Mouse (Mus musculus): ENCODE measurements around the gene Gm26897. TPM values are rescaled to one million over a fixed set of nuclear protein-coding genes. Genes with fewer than 3 reads are reported as not detected.

Gene Gm26897
- not detected in 2 replicates for polyA plus RNA-seq (2016; fragmentation: Nextera tagmentation; extraction: Ambion mirVana)

DNA sequence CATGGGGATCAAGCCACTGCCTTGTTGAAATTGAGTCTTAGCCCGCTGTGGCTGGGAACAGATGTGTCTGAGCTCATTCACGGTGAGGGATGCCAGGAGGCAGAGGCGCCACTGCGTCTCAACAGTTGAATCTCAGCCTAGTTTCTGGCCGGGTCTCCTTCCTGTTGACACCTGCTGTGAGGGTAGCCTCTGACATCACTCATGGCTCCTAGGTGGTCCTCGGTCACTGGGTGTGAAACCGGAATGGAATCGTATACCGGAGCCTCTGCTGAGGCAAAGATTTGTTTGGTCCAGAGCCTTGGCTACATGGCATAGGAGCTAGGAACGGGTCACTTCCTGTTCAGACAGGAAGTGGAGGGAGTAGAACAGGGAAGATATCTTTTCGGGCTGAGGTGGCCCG lies at the start of gene Gm26897:
Gm26897 (plus strand) TSS at position 74 of the 400 bp plus-strand sequence.
- no peak for DNase-seq (ENCODE audit: low spot score)
- Histone ChIP-seq H3K27me3 (ENCODE audit: low read depth, poor library complexity, severe bottlenecking) (peaks cover 78% of the 10 kb centered on the region), H3K36me3 (peaks cover 11% of the 10 kb centered on the region), H3K9me3 (replicated peaks) (peaks cover 2% of the 10 kb centered on the region), H3K4me3 (no peak within 1 kb of the TSS), H3K27ac (replicated peaks) (no peak within 1 kb of the TSS), H3K4me1 (peaks cover 12% of the 10 kb centered on the region)
- 88% methylated on average over 12 of the region's 12 CpGs for WGBS

- H3K36me3 ChIP-seq, result no peaks in the 10 kb centered on the region
- DNase-seq (ENCODE audit: low spot score), result no peak
- H3K27ac ChIP-seq (replicated peaks), result no peak overlapping the region; the same call in 1 of the 2 replicates
- 87% methylated on average over 5 of the region's 5 CpGs for WGBS
- no peaks in the 10 kb centered on the region for H3K9me3 ChIP-seq (replicated peaks)
- 0 out of 2 replicates have a peak, but pooled peaks cover 4% of the 10 kb centered on the region for H3K27me3 ChIP-seq (ENCODE audit: low read depth, poor library complexity, severe bottlenecking)
- no peak overlapping the region for H3K4me3 ChIP-seq
- peaks cover 12% of the 10 kb centered on the region for H3K4me1 ChIP-seq
Measured at GRCm38 (mm10) chr5:111687370-111687769, 46.4 kb upstream of the Gm26897 start.

DNA sequence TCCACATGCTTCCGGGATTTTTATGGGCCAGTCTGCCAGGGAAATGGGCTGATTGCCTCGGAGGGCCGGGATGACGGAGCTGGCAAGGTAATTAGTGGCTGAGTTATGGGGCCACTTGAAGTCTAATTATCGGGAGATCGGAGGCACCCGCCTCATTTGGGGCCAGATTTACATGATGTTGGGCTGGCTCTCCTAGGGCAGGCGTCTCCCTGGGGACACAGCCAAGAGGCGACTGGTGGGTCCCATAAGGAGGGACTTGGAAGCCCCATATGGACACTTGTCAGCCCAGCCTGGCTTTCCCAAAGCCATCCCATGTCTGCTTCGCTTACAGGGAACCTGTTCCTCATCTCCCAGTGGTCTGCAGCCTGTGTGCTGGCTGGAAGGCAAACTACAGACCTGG lies 45.1 kb upstream of the Gm26897 start:
- Histone ChIP-seq H3K36me3 (no peaks in the 10 kb centered on the region), H3K4me3 (no peak overlapping the region), H3K9me3 (replicated peaks) (no peaks in the 10 kb centered on the region), H3K27me3 (ENCODE audit: low read depth, poor library complexity, severe bottlenecking) (no peaks in the 10 kb centered on the region), H3K4me1 (peaks cover 13% of the 10 kb centered on the region), H3K27ac (replicated peaks) (0 out of 2 replicates have a peak overlapping the region, but pooled peaks have one; percentile 15)
- DNase-seq (ENCODE audit: low spot score), result no peak
- 85% methylated on average over 10 of the region's 10 CpGs for WGBS

DNA sequence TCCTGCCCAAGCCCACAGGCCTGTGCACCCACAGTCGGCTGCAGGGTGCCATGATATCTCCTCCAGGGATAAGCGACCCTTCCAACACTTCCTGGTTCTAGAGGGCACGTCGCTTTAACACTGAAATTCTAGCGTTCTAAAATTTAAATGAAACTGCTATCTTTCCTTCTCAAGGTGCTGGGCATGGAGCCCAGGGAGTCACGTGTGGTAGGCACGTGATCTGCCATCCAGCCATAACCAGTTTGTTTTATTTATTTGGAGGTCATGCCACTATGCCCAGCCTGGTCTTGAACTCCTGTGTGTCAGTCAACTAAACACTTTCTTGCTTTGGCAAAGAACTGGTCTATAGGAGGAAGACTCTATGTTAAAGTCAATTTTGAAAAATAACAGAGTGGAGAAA lies 35.7 kb upstream of the Gm26897 start:
- H3K4me3 ChIP-seq, result no peak overlapping the region
- peaks cover 55% of the 10 kb centered on the region for H3K4me1 ChIP-seq
- peaks cover 35% of the 10 kb centered on the region for H3K27me3 ChIP-seq (ENCODE audit: low read depth, poor library complexity, severe bottlenecking)
- no peak overlapping the region for H3K27ac ChIP-seq (replicated peaks)
- no peaks in the 10 kb centered on the region for H3K9me3 ChIP-seq (replicated peaks)
- no peaks in the 10 kb centered on the region for H3K36me3 ChIP-seq
- DNase-seq (ENCODE audit: low spot score), result no peak
- 88% methylated on average over 7 of the region's 7 CpGs for WGBS

DNA sequence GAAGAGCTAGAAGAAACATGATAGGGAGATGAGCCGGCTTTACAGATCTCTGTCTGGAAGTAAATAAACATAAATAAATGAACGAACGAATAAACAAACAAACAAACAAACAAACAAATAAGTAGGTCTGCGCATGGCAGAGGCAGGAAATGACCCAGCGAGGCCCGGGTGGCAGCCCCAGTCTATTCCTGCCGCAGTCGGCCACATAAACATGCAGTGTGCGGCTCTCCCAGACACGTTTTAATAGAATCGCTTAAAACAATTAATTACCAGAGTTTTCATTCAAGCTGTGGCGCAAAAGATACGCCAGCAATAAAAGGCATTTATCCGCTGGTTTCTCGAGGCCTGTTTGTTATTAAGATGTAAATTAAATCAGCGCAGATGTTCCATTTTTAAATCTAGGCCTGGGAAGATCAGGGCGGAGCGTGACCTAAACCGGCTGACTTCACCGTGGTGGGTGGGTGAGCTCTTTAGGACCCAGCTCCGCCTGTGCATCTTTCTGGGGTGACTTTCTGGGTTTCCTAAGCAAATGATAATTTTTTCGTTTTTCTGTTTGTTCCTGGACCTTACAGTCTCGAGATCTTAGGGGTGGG lies 33.9 kb upstream of the Gm26897 start:
- peaks cover 32% of the 10 kb centered on the region for H3K27me3 ChIP-seq (ENCODE audit: low read depth, poor library complexity, severe bottlenecking)
- peak overlapping the region; percentile 47; the same call in 1 of the 2 replicates for H3K27ac ChIP-seq (replicated peaks)
- no peak overlapping the region for H3K4me3 ChIP-seq
- H3K9me3 ChIP-seq (replicated peaks), result no peaks in the 10 kb centered on the region
- no peak for DNase-seq (ENCODE audit: low spot score)
- peaks cover 50% of the 10 kb centered on the region for H3K4me1 ChIP-seq
- H3K36me3 ChIP-seq, result no peaks in the 10 kb centered on the region
- WGBS, result 76% methylated on average over 23 of the region's 23 CpGs

DNA sequence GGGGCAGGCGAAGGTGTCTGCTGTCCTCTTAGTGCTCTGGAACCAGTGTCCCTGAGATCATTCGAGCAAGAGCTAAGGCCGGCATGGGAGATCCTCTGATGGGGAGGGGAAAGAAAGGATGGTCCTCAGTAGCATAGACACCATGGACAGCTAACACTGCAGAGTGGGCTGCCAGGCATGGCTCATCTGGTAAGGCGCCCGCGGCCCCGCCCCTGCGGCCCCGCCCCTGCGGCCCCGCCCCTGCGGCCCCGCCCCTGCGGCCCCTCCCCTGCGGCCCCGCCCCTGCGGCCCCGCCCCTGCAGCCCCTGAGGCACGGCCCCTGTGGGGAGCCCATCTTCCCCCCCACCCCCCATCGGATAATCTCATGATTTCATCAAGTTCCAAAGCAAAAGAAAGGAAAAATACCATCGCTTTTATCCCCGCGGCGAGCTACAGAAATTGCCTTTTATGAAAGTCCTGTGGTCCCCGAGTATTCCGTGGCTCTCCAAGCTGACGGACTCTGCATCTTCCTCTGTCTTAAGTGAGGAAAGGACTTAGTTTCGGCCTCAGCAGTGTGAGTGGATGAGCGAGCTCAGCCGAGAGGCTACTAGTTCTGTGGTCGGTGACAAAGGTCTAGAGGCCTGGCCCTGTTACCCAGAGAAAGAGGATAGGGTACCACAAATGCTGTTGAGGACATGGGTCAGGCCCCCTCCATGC lies 31.9 kb upstream of the Gm26897 start:
- peak overlapping the region; percentile 49 for H3K4me3 ChIP-seq
- peaks cover 38% of the 10 kb centered on the region for H3K27me3 ChIP-seq (ENCODE audit: low read depth, poor library complexity, severe bottlenecking)
- H3K27ac ChIP-seq (replicated peaks), result peak overlapping the region; percentile 70
- H3K4me1 ChIP-seq, result peaks cover 49% of the 10 kb centered on the region
- H3K9me3 ChIP-seq (replicated peaks), result no peaks in the 10 kb centered on the region
- DNase-seq (ENCODE audit: low spot score), result peak; percentile 51
- H3K36me3 ChIP-seq, result no peaks in the 10 kb centered on the region
- 5% methylated on average over 23 of the region's 31 CpGs for WGBS

DNA sequence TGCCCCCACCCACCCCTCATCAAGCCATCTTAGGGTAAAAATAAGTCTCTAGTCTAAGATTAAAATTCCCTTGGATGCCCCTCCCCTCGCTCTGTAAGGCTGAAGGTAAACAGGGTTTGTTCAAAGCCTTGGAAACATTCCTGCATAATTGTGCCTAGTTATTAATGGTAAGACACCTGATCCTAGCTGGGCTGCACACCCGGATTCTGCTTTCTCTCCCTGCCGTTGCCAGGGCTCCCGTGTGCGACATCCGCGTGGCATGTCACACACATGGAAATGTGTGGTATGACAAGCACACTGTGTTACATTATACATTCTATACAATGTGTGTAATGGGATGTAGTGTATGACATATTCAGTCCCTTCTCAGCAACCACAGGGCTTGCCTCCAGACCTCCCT lies 30.1 kb upstream of the Gm26897 start:
- no peak overlapping the region for H3K27ac ChIP-seq (replicated peaks)
- peaks cover 55% of the 10 kb centered on the region for H3K4me1 ChIP-seq
- WGBS, result 88% methylated on average over 7 of the region's 7 CpGs
- no peaks in the 10 kb centered on the region for H3K9me3 ChIP-seq (replicated peaks)
- no peak for DNase-seq (ENCODE audit: low spot score)
- H3K27me3 ChIP-seq (ENCODE audit: low read depth, poor library complexity, severe bottlenecking), result peaks cover 49% of the 10 kb centered on the region
- no peak overlapping the region for H3K4me3 ChIP-seq
- no peaks in the 10 kb centered on the region for H3K36me3 ChIP-seq

- H3K4me3 ChIP-seq, result no peak overlapping the region
- no peak overlapping the region for H3K27ac ChIP-seq (replicated peaks)
- DNase-seq (ENCODE audit: low spot score), result no peak
- H3K27me3 ChIP-seq (ENCODE audit: low read depth, poor library complexity, severe bottlenecking), result peaks cover 50% of the 10 kb centered on the region
- peaks cover 59% of the 10 kb centered on the region for H3K4me1 ChIP-seq
- no peaks in the 10 kb centered on the region for H3K9me3 ChIP-seq (replicated peaks)
- H3K36me3 ChIP-seq, result no peaks in the 10 kb centered on the region
- WGBS, result 91% methylated on average over 11 of the region's 11 CpGs
Measured at GRCm38 (mm10) chr5:111704326-111704725, 29.4 kb upstream of the Gm26897 start.

GRCm38 (mm10) chr5:111709195-111709901 lies 24.4 kb upstream of the Gm26897 start:
- Histone ChIP-seq H3K4me3 (no peak overlapping the region), H3K36me3 (no peaks in the 10 kb centered on the region), H3K27me3 (ENCODE audit: low read depth, poor library complexity, severe bottlenecking) (peaks cover 46% of the 10 kb centered on the region; the same call in 1 of the 2 replicates), H3K4me1 (peaks cover 20% of the 10 kb centered on the region), H3K9me3 (replicated peaks) (peaks cover 16% of the 10 kb centered on the region), H3K27ac (replicated peaks) (peak overlapping the region; percentile 65)
- 32% methylated on average over 8 of the region's 8 CpGs for WGBS
- no peak for DNase-seq (ENCODE audit: low spot score)

GRCm38 (mm10) chr5:111719018-111719417 lies 14.7 kb upstream of the Gm26897 start:
- Histone ChIP-seq H3K27me3 (ENCODE audit: low read depth, poor library complexity, severe bottlenecking) (peaks cover 66% of the 10 kb centered on the region), H3K27ac (replicated peaks) (no peak overlapping the region), H3K4me3 (no peak overlapping the region), H3K9me3 (replicated peaks) (no peaks in the 10 kb centered on the region), H3K36me3 (no peaks in the 10 kb centered on the region), H3K4me1 (peaks cover 26% of the 10 kb centered on the region)
- DNase-seq (ENCODE audit: low spot score), result no peak
- 68% methylated on average over 3 of the region's 3 CpGs for WGBS

DNA sequence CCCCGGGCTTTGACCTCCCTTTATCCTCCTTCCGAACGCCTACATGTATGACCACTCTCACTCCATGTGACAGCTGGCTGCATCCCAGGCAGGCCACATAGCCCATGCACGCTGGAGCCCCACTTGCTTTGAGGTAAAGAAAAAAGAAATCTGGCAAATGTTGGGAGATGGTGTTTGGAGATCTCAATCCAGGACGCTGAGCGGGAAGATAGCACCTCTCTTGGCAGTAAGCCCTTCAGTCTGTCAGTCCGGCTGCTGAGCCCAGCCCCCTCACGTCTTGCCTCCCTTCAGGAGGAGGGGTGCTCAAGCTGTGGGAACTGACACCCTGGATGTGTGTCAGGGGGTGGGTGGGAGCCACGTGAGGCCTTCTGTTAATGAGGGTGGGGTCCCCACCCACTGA lies 13.0 kb upstream of the Gm26897 start:
- DNase-seq (ENCODE audit: low spot score), result no peak
- Histone ChIP-seq H3K27ac (replicated peaks) (peak overlapping the region; percentile 30; the same call in 1 of the 2 replicates), H3K4me1 (peaks cover 43% of the 10 kb centered on the region), H3K36me3 (no peaks in the 10 kb centered on the region), H3K27me3 (ENCODE audit: low read depth, poor library complexity, severe bottlenecking) (peaks cover 73% of the 10 kb centered on the region), H3K9me3 (replicated peaks) (no peaks in the 10 kb centered on the region), H3K4me3 (no peak overlapping the region)
- WGBS, result 77% methylated on average over 9 of the region's 9 CpGs

DNA sequence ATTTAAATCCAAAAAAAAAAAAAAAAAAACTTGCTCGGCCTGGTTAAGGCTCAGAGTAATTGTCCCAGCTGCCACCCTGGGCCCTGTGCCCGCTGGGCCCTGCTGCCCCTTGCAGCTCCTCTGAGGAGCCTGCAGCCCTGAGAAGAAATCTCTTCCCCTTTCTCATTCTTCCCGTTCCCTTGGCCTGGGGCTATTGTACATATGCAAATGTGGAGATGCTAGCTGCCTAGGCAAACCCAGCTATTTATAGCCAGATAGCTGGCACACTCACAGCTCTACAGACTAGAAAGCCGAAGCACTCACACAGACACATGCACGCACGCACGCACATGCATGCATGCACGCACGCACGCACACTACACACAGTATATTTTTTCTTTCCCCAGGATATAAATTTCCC lies 9.0 kb upstream of the Gm26897 start:
- no peaks in the 10 kb centered on the region for H3K36me3 ChIP-seq
- 61% methylated on average over 10 of the region's 10 CpGs for WGBS
- no peak for DNase-seq (ENCODE audit: low spot score)
- H3K9me3 ChIP-seq (replicated peaks), result peaks cover 6% of the 10 kb centered on the region
- H3K27me3 ChIP-seq (ENCODE audit: low read depth, poor library complexity, severe bottlenecking), result peaks cover 62% of the 10 kb centered on the region
- peak overlapping the region; percentile 63; the same call in 1 of the 2 replicates for H3K27ac ChIP-seq (replicated peaks)
- peaks cover 35% of the 10 kb centered on the region for H3K4me1 ChIP-seq
- H3K4me3 ChIP-seq, result no peak overlapping the region
